Mouse (Mus musculus) midbrain, embryonic 14.5 days (tissue): ENCODE data around the gene Snap23. TPM values are rescaled to one million over a fixed set of nuclear protein-coding genes. Genes with fewer than 3 reads are reported as not detected.
"Not testable (repeated sequence)": the region's sequence is repeated elsewhere in the genome, so short reads cannot be mapped to it uniquely, and the experiment has no call there.

ENCODE experiments used
- ATAC-seq: fragments of 200-750 bp; cut with Nextera tagmentation; 2 replicates; pipeline ENCODE4 v1.8.0; 2017; ENCODE audit warnings: moderate number of reproducible peaks, moderate library complexity; ENCODE audit not compliant: low FRiP score, low TSS enrichment
- DNase-seq: peaks from one replicate; pipeline ENCODE4 v3.0.0-alpha.2; 2015
- H3K27ac ChIP-seq: fragments of 300-500 bp; sonication (generic); replicated peaks from 2 replicates; pipeline ENCODE4 v1.5.1; 2014; ENCODE audit warnings: mild to moderate bottlenecking, low read depth, low read length, moderate library complexity
- H3K27me3 ChIP-seq: fragments of 300-500 bp; sonication (generic); 2 replicates; pipeline ENCODE4 v1.6.1; 2014; ENCODE audit warnings: low read length, control low read depth, mixed read lengths; ENCODE audit not compliant: control insufficient read depth, insufficient read depth
- H3K36me3 ChIP-seq: fragments of 300-500 bp; sonication (generic); 2 replicates; pipeline ENCODE4 v1.6.1; 2014; ENCODE audit warnings: low read length, control low read depth; ENCODE audit not compliant: control insufficient read depth, insufficient read depth
- H3K4me1 ChIP-seq: fragments of 300-500 bp; sonication (generic); 2 replicates; pipeline ENCODE4 v1.6.1; 2014; ENCODE audit warnings: mild to moderate bottlenecking, antibody characterized with exemption, low read length, control low read depth; ENCODE audit not compliant: control insufficient read depth, insufficient read depth
- H3K4me2 ChIP-seq: fragments of 300-500 bp; sonication (generic); 2 replicates; pipeline ENCODE4 v1.6.1; 2014; ENCODE audit warnings: mild to moderate bottlenecking, low read length, moderate library complexity
- H3K4me3 ChIP-seq: fragments of 300-500 bp; sonication (generic); replicated peaks from 2 replicates; pipeline ENCODE4 v1.5.1; 2014; ENCODE audit warnings: low read depth, low read length
- H3K9ac ChIP-seq: fragments of 300-500 bp; sonication (generic); replicated peaks from 2 replicates; pipeline ENCODE4 v1.6.1; 2014; ENCODE audit warnings: mild to moderate bottlenecking, low read length, moderate library complexity
- H3K9me3 ChIP-seq: fragments of 300-500 bp; sonication (generic); 2 replicates; pipeline ENCODE4 v1.6.1; 2016; ENCODE audit warnings: low read length, control low read depth, mixed read lengths; ENCODE audit not compliant: control insufficient read depth
- WGBS: fragments of 180-500 bp; shearing (Covaris S2); extraction: QIAGEN DNeasy Blood & Tissue Kit; methylation state at CpG from one replicate; pipeline ENCODE4 v1.1.7; 2014; 5-methylcytosine and 5-hydroxymethylcytosine counted together
- polyA plus RNA-seq: library from polyadenylated mRNA; unstranded; fragments of >200 nt; fragmentation: Nextera tagmentation; extraction: Ambion mirVana; gene quantifications from 2 replicates; pipeline ENCODE4 v1.2.1, GENCODE M21; 2014

Gene Snap23
- polyA plus RNA-seq, 1 experiment from 2014 or later = 20.2 TPM

- no peak overlapping the region for H3K4me2 ChIP-seq
- H3K36me3 ChIP-seq = no peaks in the 10 kb centered on the region
- DNase-seq = no peak
- no peak overlapping the region for H3K4me3 ChIP-seq
- H3K9ac ChIP-seq = no peak overlapping the region
- no peaks in the 10 kb centered on the region for H3K9me3 ChIP-seq
- no peak for ATAC-seq
- no peaks in the 10 kb centered on the region for H3K27me3 ChIP-seq
- H3K27ac ChIP-seq = no peak overlapping the region
- 98% methylated on average over 3 of the region's 3 CpGs for WGBS
- peaks cover 10% of the 10 kb centered on the region; the same call in 1 of the 2 replicates for H3K4me1 ChIP-seq
Observed at GRCm38 (mm10) chr2:120571081-120571480, 3.6 kb downstream of the Snap23 start.

GRCm38 (mm10) chr2:120572161-120572560 is 4.7 kb downstream of the Snap23 start:
- H3K9ac ChIP-seq, ATAC-seq, DNase-seq, H3K27ac ChIP-seq, H3K4me2 ChIP-seq, H3K4me3 ChIP-seq, H3K9me3 ChIP-seq, H3K4me1 ChIP-seq, H3K27me3 ChIP-seq, H3K36me3 ChIP-seq: not testable (repeated sequence)
- 96% methylated on average over 3 of the region's 3 CpGs for WGBS

GRCm38 (mm10) chr2:120575121-120575520 is 7.7 kb downstream of the Snap23 start:
- Histone ChIP-seq H3K36me3 (no peaks in the 10 kb centered on the region), H3K4me2 (no peak overlapping the region), H3K27ac (no peak overlapping the region), H3K9me3 (no peaks in the 10 kb centered on the region), H3K4me3 (no peak overlapping the region), H3K9ac (no peak overlapping the region), H3K27me3 (no peaks in the 10 kb centered on the region), H3K4me1 (no peaks in the 10 kb centered on the region)
- WGBS = 96% methylated on average over 3 of the region's 3 CpGs
- DNase-seq (no peak), ATAC-seq (no peak)

GRCm38 (mm10) chr2:120575978-120576377 is 8.5 kb downstream of the Snap23 start:
- WGBS = 100% methylated on average over 2 of the region's 2 CpGs
- DNase-seq = no peak

GRCm38 (mm10) chr2:120577799-120578198 is 10.3 kb downstream of the Snap23 start:
- Histone ChIP-seq H3K4me3 (no peak overlapping the region), H3K27ac (no peak overlapping the region), H3K4me2 (no peak overlapping the region), H3K27me3 (no peaks in the 10 kb centered on the region), H3K4me1 (no peaks in the 10 kb centered on the region), H3K36me3 (no peaks in the 10 kb centered on the region), H3K9ac (no peak overlapping the region), H3K9me3 (no peaks in the 10 kb centered on the region)
- no peak for ATAC-seq
- DNase-seq = no peak
- WGBS = 93% methylated on average over 4 of the region's 4 CpGs

More at GRCm38 (mm10) chr2:120575978-120576377, 8.5 kb downstream of the Snap23 start:
- no peaks in the 10 kb centered on the region for H3K36me3 ChIP-seq
- H3K27ac ChIP-seq = no peak overlapping the region
- ATAC-seq = no peak
- no peak overlapping the region for H3K4me3 ChIP-seq
- H3K4me1 ChIP-seq = no peaks in the 10 kb centered on the region
- H3K9me3 ChIP-seq = no peaks in the 10 kb centered on the region
- H3K9ac ChIP-seq = no peak overlapping the region
- H3K27me3 ChIP-seq = no peaks in the 10 kb centered on the region
- H3K4me2 ChIP-seq = no peak overlapping the region

GRCm38 (mm10) chr2:120578286-120578685 is 10.8 kb downstream of the Snap23 start:
- WGBS = 90% methylated on average over 5 of the region's 5 CpGs
- no peaks in the 10 kb centered on the region for H3K9me3 ChIP-seq
- H3K27me3 ChIP-seq = no peaks in the 10 kb centered on the region
- ATAC-seq = no peak
- DNase-seq = no peak
- no peak overlapping the region for H3K27ac ChIP-seq
- no peaks in the 10 kb centered on the region for H3K36me3 ChIP-seq
- H3K9ac ChIP-seq = no peak overlapping the region
- no peak overlapping the region for H3K4me3 ChIP-seq
- H3K4me2 ChIP-seq = no peak overlapping the region
- no peaks in the 10 kb centered on the region for H3K4me1 ChIP-seq

GRCm38 (mm10) chr2:120589759-120590158 is 22.3 kb downstream of the Snap23 start:
- no peak overlapping the region for H3K4me2 ChIP-seq
- no peak overlapping the region for H3K27ac ChIP-seq
- ATAC-seq (no peak), DNase-seq (no peak)
- H3K4me1 ChIP-seq = no peaks in the 10 kb centered on the region
- H3K9me3 ChIP-seq = no peaks in the 10 kb centered on the region
- no peak overlapping the region for H3K9ac ChIP-seq
- H3K4me3 ChIP-seq = no peak overlapping the region
- WGBS = 86% methylated on average over 5 of the region's 5 CpGs
- no peaks in the 10 kb centered on the region for H3K27me3 ChIP-seq
- peaks cover 49% of the 10 kb centered on the region for H3K36me3 ChIP-seq

- no peak overlapping the region for H3K4me2 ChIP-seq
- H3K27me3 ChIP-seq = no peaks in the 10 kb centered on the region
- no peaks in the 10 kb centered on the region for H3K9me3 ChIP-seq
- H3K9ac ChIP-seq = no peak overlapping the region
- DNase-seq (no peak), ATAC-seq (no peak)
- H3K27ac ChIP-seq = no peak overlapping the region
- no peaks in the 10 kb centered on the region for H3K4me1 ChIP-seq
- H3K4me3 ChIP-seq = no peak overlapping the region
- 100% methylated on average over 1 of the region's 1 CpGs for WGBS
- H3K36me3 ChIP-seq = peaks cover 52% of the 10 kb centered on the region
Observed at GRCm38 (mm10) chr2:120592227-120592626, 24.8 kb downstream of the Snap23 start.

- H3K36me3 ChIP-seq = peaks cover 62% of the 10 kb centered on the region
- no peak overlapping the region for H3K4me2 ChIP-seq
- WGBS = 96% methylated on average over 2 of the region's 2 CpGs
- H3K4me1 ChIP-seq = no peaks in the 10 kb centered on the region
- H3K4me3 ChIP-seq = no peak overlapping the region
- no peaks in the 10 kb centered on the region for H3K27me3 ChIP-seq
- H3K27ac ChIP-seq = no peak overlapping the region
- no peak for ATAC-seq
- no peak for DNase-seq
- no peaks in the 10 kb centered on the region for H3K9me3 ChIP-seq
- no peak overlapping the region for H3K9ac ChIP-seq
Observed at GRCm38 (mm10) chr2:120597734-120598133, 30.3 kb downstream of the Snap23 start.
